Mouse (Mus musculus) neural tube, embryonic 11.5 days (tissue): Measurements from ENCODE around the gene Smim23. TPM values are rescaled to one million over a fixed set of nuclear protein-coding genes. Genes with fewer than 3 reads are reported as not detected.

Experiments used
- ATAC-seq: fragments of 200-750 bp; cut with Nextera tagmentation; 2 replicates; pipeline ENCODE4 v1.8.0; 2017; ENCODE audit warnings: moderate number of reproducible peaks, mild to moderate bottlenecking, moderate TSS enrichment, moderate library complexity; ENCODE audit not compliant: insufficient read depth, low FRiP score, low TSS enrichment
- DNase-seq: peaks from one replicate; pipeline ENCODE4 v3.0.0-alpha.2; 2015; ENCODE audit warnings: low spot score
- H3K27ac ChIP-seq: fragments of 300-500 bp; sonication (generic); 2 replicates; pipeline ENCODE4 v1.5.1; 2014; ENCODE audit warnings: low read depth, mild to moderate bottlenecking, low read length
- H3K27me3 ChIP-seq: fragments of 300-500 bp; sonication (generic); 2 replicates; pipeline ENCODE4 v1.6.1; 2014; ENCODE audit warnings: mild to moderate bottlenecking, low read length, mixed read lengths; ENCODE audit not compliant: control insufficient read depth, insufficient read depth
- H3K36me3 ChIP-seq: fragments of 300-500 bp; sonication (generic); 2 replicates; pipeline ENCODE4 v1.6.1; 2014; ENCODE audit warnings: mild to moderate bottlenecking, low read length, moderate library complexity, mixed read lengths; ENCODE audit not compliant: control insufficient read depth, insufficient read depth
- H3K4me1 ChIP-seq: fragments of 300-500 bp; sonication (generic); 2 replicates; pipeline ENCODE4 v1.6.1; 2014; ENCODE audit warnings: low read length, mixed read lengths; ENCODE audit not compliant: control insufficient read depth, insufficient read depth
- H3K4me2 ChIP-seq: fragments of 300-500 bp; sonication (generic); 2 replicates; pipeline ENCODE4 v1.6.1; 2014; ENCODE audit warnings: low read depth, mild to moderate bottlenecking, moderate library complexity
- H3K4me3 ChIP-seq: fragments of 300-500 bp; sonication (generic); 2 replicates; pipeline ENCODE4 v1.5.1; 2014; ENCODE audit warnings: low read depth, low read length
- H3K9ac ChIP-seq: fragments of 300-500 bp; sonication (generic); 2 replicates; pipeline ENCODE4 v1.6.1; 2014; ENCODE audit warnings: mild to moderate bottlenecking, low read length
- H3K9me3 ChIP-seq: fragments of 300-500 bp; sonication (generic); 2 replicates; pipeline ENCODE4 v1.6.1; 2016; ENCODE audit warnings: low read length; ENCODE audit not compliant: control insufficient read depth
- WGBS: fragments of 180-500 bp; shearing (Covaris S2); extraction: QIAGEN DNeasy Blood & Tissue Kit; methylation state at CpG from one replicate; pipeline ENCODE4 v1.1.7; 2014; 5-methylcytosine and 5-hydroxymethylcytosine counted together
- polyA plus RNA-seq: library from polyadenylated mRNA; unstranded; fragments of >200 nt; fragmentation: Nextera tagmentation; extraction: Ambion mirVana; gene quantifications from 2 replicates; pipeline ENCODE4 v1.2.1, GENCODE M21; 2014

Gene Smim23
- polyA plus RNA-seq, 1 experiment from 2014 or later: not detected

GRCm38 (mm10) chr11:32834367-32834918, 10.0 kb upstream of the Smim23 start:
- H3K4me2 ChIP-seq: no peak overlapping the region
- ATAC-seq (no peak), DNase-seq (peak; percentile 32)
- no peak overlapping the region for H3K4me3 ChIP-seq
- no peak overlapping the region for H3K27ac ChIP-seq
- H3K4me1 ChIP-seq: peaks cover 11% of the 10 kb centered on the region
- H3K27me3 ChIP-seq: no peaks in the 10 kb centered on the region
- 19% methylated on average over 13 of the region's 13 CpGs for WGBS
- H3K36me3 ChIP-seq: no peaks in the 10 kb centered on the region
- no peak overlapping the region for H3K9ac ChIP-seq
- H3K9me3 ChIP-seq: no peaks in the 10 kb centered on the region

DNA sequence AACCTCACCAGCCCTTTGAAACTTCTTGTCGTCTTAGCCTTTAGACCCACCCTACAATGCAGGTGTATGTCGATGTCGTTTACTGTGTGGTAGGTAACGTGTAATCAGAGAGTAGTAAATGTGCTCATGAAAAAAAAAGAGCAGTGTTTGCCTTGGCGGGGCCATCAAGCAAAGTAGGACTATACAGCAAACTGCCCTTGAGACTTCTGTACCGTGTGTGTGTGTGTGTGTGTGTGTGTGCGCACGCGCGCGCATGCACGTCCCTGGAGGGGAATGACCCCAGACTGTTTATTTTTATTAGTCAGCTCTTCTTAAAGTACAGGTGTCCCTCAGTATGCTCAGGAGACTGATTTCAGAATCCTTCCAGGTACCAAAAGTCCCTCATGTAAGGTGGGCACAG, 6.8 kb downstream of the Smim23 start:
- DNase-seq (no peak), ATAC-seq (no peak)
- H3K36me3 ChIP-seq: no peaks in the 10 kb centered on the region
- H3K9me3 ChIP-seq: no peaks in the 10 kb centered on the region
- no peaks in the 10 kb centered on the region for H3K4me1 ChIP-seq
- H3K27me3 ChIP-seq: no peaks in the 10 kb centered on the region
- WGBS: 93% methylated on average over 12 of the region's 12 CpGs
- no peak overlapping the region for H3K4me3 ChIP-seq
- H3K27ac ChIP-seq: no peak overlapping the region
- no peak overlapping the region for H3K9ac ChIP-seq
- no peak overlapping the region for H3K4me2 ChIP-seq

- Histone ChIP-seq H3K4me2 (no peak overlapping the region), H3K9me3 (no peaks in the 10 kb centered on the region), H3K4me3 (no peak overlapping the region), H3K4me1 (no peaks in the 10 kb centered on the region), H3K36me3 (no peaks in the 10 kb centered on the region), H3K27ac (no peak overlapping the region), H3K9ac (no peak overlapping the region), H3K27me3 (no peaks in the 10 kb centered on the region)
- ATAC-seq (no peak), DNase-seq (no peak)
- WGBS: 91% methylated on average over 8 of the region's 8 CpGs
Measured at GRCm38 (mm10) chr11:32814286-32814685, 10.1 kb downstream of the Smim23 start.

- Histone ChIP-seq H3K9me3 (no peaks in the 10 kb centered on the region), H3K4me2 (no peak overlapping the region), H3K27me3 (no peaks in the 10 kb centered on the region), H3K9ac (no peak overlapping the region), H3K4me3 (no peak overlapping the region), H3K36me3 (no peaks in the 10 kb centered on the region), H3K4me1 (no peaks in the 10 kb centered on the region), H3K27ac (no peak overlapping the region)
- no peak for DNase-seq
- no peak for ATAC-seq
- 70% methylated on average over 1 of the region's 1 CpGs for WGBS
Measured at GRCm38 (mm10) chr11:32809091-32809490, 15.3 kb downstream of the Smim23 start.

GRCm38 (mm10) chr11:32805958-32806357, 18.4 kb downstream of the Smim23 start:
- Histone ChIP-seq H3K36me3 (no peaks in the 10 kb centered on the region), H3K27ac (no peak overlapping the region), H3K4me1 (no peaks in the 10 kb centered on the region), H3K9me3 (no peaks in the 10 kb centered on the region), H3K27me3 (no peaks in the 10 kb centered on the region), H3K4me3 (no peak overlapping the region), H3K4me2 (no peak overlapping the region), H3K9ac (no peak overlapping the region)
- DNase-seq (peak; percentile 42), ATAC-seq (no peak)
- WGBS: 28% methylated on average over 2 of the region's 2 CpGs

- DNase-seq (no peak), ATAC-seq (no peak)
- H3K36me3 ChIP-seq: no peaks in the 10 kb centered on the region
- no peaks in the 10 kb centered on the region for H3K27me3 ChIP-seq
- no peak overlapping the region for H3K27ac ChIP-seq
- no peaks in the 10 kb centered on the region for H3K9me3 ChIP-seq
- H3K4me2 ChIP-seq: no peak overlapping the region
- no peak overlapping the region for H3K9ac ChIP-seq
- no peak overlapping the region for H3K4me3 ChIP-seq
- WGBS: 69% methylated on average over 4 of the region's 4 CpGs
- no peaks in the 10 kb centered on the region for H3K4me1 ChIP-seq
Measured at GRCm38 (mm10) chr11:32803658-32804057, 20.7 kb downstream of the Smim23 start.

DNA sequence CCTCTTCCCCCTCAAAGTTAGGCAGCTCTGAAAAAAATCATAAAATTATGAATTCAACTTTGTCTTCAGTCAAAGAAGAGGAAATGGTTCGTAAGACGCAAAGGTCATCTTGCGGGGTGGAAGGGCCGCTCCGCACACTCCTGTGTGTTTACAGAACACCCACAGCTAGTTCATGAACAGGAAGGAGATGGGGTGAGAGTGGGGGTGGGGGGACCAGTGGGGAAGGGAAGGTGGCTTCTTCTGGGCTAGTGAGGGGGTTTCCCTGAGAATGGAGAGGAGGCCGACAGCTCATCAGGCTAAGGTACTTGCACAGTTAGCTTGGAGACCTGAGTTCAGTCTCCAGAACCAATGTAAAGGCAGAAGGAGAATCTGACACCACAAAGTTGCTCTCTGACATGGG, 22.7 kb downstream of the Smim23 start:
- H3K9me3 ChIP-seq: no peaks in the 10 kb centered on the region
- DNase-seq (no peak), ATAC-seq (no peak)
- H3K9ac ChIP-seq: no peak overlapping the region
- no peak overlapping the region for H3K4me3 ChIP-seq
- H3K4me1 ChIP-seq: no peaks in the 10 kb centered on the region
- no peak overlapping the region for H3K4me2 ChIP-seq
- WGBS: 76% methylated on average over 6 of the region's 6 CpGs
- H3K36me3 ChIP-seq: no peaks in the 10 kb centered on the region
- no peaks in the 10 kb centered on the region for H3K27me3 ChIP-seq
- no peak overlapping the region for H3K27ac ChIP-seq

DNA sequence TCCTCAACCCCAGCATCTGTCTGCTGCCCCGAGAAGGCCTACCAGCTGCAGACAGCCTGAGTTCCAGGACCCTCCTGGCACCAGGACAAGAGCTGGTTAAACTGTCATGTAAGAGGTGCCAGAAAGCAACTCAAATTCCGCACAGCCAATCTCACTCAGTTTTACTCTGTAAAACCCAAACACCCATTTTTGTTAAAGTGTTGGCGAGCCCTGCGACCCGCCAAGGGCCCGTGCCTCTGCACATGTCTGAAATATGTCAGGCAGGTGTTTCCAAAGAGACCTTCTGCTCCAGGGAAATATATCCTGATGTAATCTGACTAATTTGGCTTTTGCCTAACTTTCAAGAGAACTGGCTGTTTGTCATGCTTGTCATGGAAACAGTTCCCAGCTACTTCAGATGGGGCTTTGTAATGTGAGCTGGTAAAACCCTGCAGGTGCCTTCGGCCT, 23.5 kb downstream of the Smim23 start:
- H3K36me3 ChIP-seq: no peaks in the 10 kb centered on the region
- H3K9ac ChIP-seq: no peak overlapping the region
- 66% methylated on average over 7 of the region's 7 CpGs for WGBS
- no peaks in the 10 kb centered on the region for H3K27me3 ChIP-seq
- DNase-seq: no peak
- no peak overlapping the region for H3K4me2 ChIP-seq
- ATAC-seq: no peak
- no peaks in the 10 kb centered on the region for H3K9me3 ChIP-seq
- H3K4me1 ChIP-seq: no peaks in the 10 kb centered on the region
- no peak overlapping the region for H3K4me3 ChIP-seq
- no peak overlapping the region for H3K27ac ChIP-seq

DNA sequence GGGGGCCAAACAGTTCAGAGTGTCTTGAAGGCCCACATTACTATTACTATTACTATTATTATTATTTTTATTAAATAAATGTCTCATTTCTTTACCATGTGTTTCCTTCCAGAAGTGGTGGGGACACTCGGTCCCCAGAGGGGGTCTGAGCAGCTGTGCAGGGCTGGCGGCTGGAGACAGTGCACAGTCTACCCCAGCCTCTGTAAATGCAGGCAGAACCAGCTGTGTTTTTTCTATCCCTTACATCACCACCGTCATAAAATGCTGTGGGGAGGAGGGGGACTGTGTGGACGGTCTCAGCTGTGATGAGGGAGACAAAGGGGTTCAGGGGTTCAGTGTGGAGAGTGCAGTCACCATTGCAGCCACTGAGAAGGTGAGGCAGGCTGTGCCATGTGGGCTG, 26.0 kb downstream of the Smim23 start:
- Histone ChIP-seq H3K27me3 (no peaks in the 10 kb centered on the region), H3K36me3 (no peaks in the 10 kb centered on the region), H3K4me1 (no peaks in the 10 kb centered on the region), H3K4me3 (no peak overlapping the region), H3K4me2 (no peak overlapping the region), H3K9me3 (no peaks in the 10 kb centered on the region), H3K27ac (no peak overlapping the region), H3K9ac (no peak overlapping the region)
- no peak for DNase-seq
- ATAC-seq: no peak
- WGBS: 41% methylated on average over 4 of the region's 4 CpGs
